Mouse (Mus musculus) neutrophil, adult 83 days (primary cell): Measurements from ENCODE around the gene Nit2. TPM values are rescaled to one million over a fixed set of nuclear protein-coding genes. Genes with fewer than 3 reads are reported as not detected.

ENCODE experiments used
- total RNA-seq, 2 experiments: library from RNA; stranded (reverse); gene quantifications; one replicate each; pipeline ENCODE4 v1.2.4; 2023

Gene Nit2
- 10 to 100 TPM; 11.3 to 14.0 TPM for total RNA-seq

DNA sequence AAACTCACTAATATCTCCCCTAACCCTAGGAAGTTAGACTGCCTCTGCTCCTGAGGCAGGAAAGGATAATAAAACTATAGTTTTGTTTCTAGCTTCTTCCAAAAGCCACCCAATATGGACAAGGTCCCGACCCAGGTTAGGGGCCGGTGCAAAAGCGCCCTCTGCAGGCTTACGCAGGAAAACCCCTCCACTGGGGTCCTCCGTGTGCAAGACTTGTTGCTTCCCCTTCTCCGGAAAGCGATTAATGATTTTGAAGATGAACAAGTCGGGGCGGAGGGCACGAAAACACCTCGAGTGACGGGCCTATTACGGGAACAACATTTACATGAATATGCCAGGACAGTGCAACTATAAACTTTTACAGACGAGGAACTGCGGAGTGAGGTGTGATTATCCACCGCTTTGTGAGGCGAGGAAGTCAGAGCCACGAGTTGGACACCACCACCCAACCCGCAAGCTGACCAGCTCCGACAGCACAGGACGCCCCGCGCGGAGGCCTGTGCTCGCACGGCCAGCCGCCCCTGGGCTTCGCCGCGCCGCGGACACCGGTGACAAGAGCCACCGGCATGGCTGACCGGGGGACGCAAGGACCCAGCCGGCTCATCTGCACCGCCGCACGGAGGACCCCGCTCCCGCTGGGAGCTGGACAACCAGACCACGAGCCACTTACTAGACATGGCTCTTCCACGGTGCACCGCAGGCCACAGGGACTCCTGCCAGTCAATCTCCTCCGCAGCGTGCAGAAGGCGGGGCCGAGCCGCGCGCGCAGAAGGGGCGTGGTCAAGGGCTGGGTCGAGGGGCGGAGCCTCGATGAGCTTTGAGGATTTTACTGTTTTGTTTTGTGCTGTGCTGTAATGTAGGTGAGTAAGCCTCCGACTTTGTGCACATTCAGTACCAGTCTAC, at the start of gene Nit2:
Gene Nit2, minus strand, starts transcription at position 731 of the 903 bp plus-strand sequence.

DNA sequence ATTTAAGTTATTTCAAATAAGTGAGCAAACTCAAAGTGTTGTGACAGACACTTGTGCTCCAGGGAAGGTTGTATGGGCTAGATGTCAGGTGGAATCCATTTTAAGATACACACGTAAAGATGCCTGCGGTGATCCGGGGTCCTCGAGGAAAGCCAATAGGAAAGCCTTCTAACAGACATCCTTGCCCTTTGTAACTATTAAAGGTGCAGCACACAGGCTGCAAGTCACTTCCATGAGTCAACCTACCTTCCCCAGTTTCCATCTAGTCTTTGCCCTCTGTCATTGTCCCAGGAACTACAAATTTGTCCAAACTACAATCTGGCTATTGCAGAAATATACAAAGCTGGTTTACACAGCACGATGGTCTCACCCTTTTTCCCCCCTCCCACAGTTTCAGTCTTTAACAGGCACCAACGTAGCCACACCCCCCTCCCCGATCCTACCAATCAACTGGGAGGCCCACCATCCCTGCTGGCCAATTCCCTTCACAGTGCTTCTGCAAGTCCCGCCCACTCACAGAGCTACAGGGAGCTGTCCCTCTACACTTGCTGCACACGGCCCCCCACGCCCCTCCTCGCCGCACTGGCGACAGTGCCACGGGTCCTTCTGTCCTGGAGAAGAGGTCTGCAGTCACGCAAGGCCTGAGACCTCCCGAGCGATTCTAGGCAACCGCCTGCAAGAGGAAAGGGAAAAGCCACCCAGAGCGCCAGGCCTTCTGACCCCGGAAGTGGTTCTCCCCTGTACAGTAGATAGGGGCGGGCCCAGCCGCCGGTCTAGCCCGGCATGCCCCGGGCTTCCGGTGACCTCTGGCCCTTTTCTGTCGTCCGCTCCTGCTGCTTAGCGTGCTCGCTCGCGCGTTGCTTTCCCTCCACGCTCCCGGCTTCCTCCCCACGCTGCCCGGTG, 46.0 kb downstream of the Nit2 start, which contains the start of gene Tomm70a:
Gene Tomm70a, plus strand, starts transcription at position 791 of the 903 bp plus-strand sequence.

Other genes with a start within 250 kb of the Nit2 start
- not detected for gene Lnp1, start 239.3 kb downstream of the Nit2 start, total RNA-seq
- 1 to 10 TPM; 2.3 to 2.5 TPM for gene Tmem45a2, start 96.0 kb downstream of the Nit2 start, total RNA-seq
- gene Tomm70a, start 45.6 kb downstream of the Nit2 start, total RNA-seq = 10 to 100 TPM; 16.9 to 17.8 TPM
- gene Tbc1d23, start 64.2 kb upstream of the Nit2 start, total RNA-seq = 100 to 1,000 TPM in 1 of 2 experiments, 10 to 100 TPM in 1; 87.3 to 105 TPM
- not detected for gene Tmem30c, start 125.5 kb upstream of the Nit2 start, total RNA-seq
- gene Filip1l, start 185.8 kb upstream of the Nit2 start, total RNA-seq = 10 to 100 TPM in 1 of 2 experiments, 1 to 10 TPM in 1; 9.7 to 11.8 TPM